Mouse (Mus musculus): Measurements from ENCODE around the gene Vezf1.

The Vezf1 gene

GRCm38 (mm10) chr11:88098021-88098729, 30.1 kb downstream of the Vezf1 start, which contains the start of gene Cuedc1:
Gene Cuedc1 (plus strand): TSS chr11:88098058.
- DNase-seq (ENCODE audit: low spot score in 2 of 2) = no peak

DNA sequence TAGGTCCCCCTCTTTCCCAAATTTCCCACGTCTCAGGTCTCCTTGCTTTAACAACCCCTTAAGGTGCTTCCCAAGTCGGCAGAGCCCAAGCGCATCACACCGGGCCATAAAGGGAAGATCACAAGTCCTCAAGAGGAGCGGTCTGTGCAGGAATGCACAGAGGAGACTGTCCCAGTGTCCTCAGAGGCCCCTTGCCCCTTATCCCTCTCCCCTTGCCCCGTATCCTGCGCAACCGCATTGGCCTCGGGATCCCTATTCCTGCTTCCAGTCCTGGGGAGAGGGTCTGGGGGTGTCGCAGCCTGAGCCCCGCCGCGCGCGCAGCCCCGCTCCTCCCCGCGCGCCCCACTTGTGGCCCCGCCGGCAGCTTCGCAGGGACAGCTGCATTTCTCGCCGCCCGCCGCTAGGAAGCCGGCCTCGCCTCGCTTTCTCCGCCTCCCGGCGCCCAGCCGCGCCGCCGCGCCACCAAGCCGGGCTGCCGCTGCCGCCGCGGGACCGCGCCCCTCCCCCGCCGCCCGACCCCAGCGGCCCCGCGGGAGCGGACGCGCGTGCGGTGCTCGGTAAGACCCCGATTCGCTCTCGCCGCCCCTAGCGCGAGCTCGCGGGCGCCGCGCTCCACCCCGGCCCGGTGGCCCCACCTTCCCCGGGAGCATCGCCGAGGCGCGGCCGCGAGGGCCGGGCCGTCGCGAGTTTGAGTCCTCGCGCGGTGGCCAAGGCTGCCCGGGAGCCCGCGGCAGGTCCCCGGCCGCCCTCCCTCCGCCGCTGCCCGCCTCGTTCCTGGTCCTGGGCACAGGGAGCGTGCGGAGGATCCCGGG, 30.9 kb downstream of the Vezf1 start:
- DNase-seq (ENCODE audit: low spot score in 2 of 2) = peak; percentile 61 to 78

- peak; percentile 27 to 41 for DNase-seq (ENCODE audit: low spot score in 2 of 2)
These were observed 31.5 kb downstream of the Vezf1 start for GRCm38 (mm10) chr11:88099599-88100023.

GRCm38 (mm10) chr11:88100170-88100569, 32.1 kb downstream of the Vezf1 start:
- DNase-seq (ENCODE audit: low spot score in 2 of 2) = no peak

DNA sequence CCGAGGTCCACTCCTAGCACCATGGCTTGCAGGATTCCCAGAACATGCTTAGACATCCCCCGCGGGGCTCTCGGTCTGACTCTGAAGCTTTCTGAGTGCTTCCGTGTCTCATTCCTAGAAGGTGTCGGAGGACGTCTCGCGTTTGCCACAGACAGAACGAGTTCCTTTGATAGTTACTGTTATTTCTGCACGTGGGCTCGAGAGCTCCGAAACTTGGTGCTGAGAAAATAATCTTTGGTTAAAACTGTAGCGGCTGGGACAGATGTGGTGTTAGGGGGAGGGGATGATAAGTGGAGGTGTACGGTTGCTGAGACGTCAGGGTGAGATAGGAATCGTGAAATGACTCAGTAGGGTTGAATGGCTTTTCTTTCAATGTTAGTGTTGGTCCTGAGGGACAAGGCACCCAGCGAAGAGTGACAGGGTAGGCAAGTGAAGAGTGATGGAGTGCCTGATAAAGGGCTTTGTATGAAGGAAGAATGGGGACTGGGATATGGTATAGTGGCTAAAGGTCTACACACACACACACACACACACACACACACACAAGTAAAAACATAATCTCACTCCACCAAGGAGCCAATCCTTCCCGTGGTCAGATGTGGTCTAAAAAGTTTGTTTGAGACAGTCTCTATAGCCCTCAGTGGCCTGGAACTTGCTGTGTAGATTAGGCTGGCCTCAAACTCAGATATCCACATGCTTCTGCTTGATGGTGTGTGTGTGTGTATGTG, 35.3 kb downstream of the Vezf1 start:
- DNase-seq (ENCODE audit: low spot score in 2 of 2) = no peak

DNA sequence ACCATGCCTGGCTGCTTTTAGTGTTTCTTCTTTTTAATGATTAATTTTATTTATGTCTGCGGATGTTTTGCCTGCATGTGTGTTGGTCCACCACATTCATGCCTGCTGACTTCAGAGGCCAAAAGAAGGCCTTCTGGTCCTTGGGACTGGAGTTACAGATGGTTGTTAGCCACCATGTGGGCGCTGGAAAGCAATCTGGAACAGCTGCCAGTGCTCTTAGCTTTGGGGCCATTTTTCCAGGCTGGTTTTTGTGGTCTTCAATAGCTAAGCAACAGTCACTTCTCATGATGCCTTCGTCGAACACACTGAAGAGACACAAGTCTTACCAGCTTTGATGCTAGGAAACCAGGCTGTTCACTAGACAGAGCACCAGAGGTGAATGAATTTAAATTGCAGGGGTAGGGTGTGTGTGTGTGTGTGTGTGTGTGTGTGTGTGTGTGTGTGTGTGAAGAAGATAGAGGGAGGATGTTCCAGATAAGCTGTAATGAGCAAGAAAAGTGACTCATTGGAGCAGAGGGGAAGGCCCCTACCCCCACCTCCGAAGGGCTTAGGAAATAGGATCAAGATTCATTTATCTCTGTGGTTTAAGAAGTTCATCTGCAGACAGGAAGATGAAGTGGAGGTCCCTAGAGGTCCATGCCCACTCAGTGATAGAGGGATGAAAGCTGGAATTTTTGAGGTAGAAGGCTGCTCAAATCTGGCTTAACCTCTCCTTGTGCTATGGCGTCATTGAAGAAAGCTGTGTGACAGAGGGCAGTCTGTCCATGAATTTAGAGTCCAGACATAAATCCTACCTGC, 37.6 kb downstream of the Vezf1 start:
- DNase-seq (ENCODE audit: low spot score in 2 of 2) = no peak

DNA sequence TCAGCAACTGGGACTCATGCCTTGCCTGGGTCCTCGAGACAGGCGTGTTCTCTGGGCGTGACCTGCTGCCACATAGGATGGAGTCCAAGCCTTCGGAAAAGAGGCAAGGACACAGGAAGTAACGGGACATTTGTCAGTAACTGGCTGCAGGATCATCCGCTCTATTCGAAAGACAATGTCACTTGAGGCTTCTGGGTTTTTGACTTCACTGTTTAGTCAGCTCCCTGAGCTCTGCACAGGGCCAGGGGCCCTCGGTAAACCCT, 38.1 kb downstream of the Vezf1 start:
- DNase-seq (ENCODE audit: low spot score in 2 of 2) = no peak

GRCm38 (mm10) chr11:88107365-88107764, 39.3 kb downstream of the Vezf1 start:
- no peak for DNase-seq (ENCODE audit: low spot score in 2 of 2)

DNA sequence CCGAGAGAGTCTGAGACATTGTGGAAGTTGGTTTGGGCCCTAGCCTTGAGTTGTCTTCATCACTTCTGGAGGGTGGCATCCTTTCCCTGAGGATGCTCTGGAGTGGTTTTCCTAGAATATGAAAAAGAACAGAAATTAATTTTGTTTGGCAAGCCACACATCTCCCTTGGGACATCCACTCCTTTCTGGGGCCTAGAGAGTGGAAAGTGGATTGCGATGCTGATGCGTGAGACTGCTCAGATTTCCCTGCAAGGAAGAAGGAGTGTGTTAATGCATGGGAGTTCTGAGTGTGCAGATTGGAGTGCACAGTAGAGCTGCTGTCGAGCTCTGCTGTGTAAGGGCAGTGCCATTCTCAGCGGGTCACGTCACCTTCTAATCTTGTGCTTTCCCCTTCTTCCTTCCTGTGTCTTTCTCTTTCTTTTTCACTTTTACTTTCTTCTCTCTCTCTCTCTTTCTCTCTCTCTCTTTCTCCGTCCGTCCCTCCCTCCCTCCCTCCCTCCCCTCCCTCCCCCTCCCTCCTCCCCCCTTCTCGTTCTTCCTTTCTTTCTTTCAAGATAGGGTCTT, 42.0 kb downstream of the Vezf1 start:
- no peak for DNase-seq (ENCODE audit: low spot score in 2 of 2)

DNA sequence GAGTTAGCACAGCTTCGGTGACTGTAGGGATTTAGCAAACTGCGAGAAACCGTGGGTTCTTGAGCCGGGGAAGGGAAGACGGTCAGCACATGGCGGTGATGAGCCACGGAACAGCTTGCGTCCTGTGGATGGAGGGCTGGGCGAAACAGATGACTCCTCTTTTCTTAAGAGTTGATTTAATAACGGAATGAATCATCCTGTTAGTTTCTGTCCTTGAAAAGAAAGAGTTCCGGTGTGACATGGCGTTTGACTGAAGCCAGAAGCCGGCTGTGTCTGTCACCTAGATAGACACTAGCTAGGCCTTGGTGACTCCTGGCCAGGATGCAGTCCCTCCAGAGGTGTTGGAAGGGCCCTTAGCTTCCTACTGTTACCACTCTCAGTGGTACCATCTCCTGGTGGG, 44.0 kb downstream of the Vezf1 start:
- no peak for DNase-seq (ENCODE audit: low spot score in 2 of 2)

DNA sequence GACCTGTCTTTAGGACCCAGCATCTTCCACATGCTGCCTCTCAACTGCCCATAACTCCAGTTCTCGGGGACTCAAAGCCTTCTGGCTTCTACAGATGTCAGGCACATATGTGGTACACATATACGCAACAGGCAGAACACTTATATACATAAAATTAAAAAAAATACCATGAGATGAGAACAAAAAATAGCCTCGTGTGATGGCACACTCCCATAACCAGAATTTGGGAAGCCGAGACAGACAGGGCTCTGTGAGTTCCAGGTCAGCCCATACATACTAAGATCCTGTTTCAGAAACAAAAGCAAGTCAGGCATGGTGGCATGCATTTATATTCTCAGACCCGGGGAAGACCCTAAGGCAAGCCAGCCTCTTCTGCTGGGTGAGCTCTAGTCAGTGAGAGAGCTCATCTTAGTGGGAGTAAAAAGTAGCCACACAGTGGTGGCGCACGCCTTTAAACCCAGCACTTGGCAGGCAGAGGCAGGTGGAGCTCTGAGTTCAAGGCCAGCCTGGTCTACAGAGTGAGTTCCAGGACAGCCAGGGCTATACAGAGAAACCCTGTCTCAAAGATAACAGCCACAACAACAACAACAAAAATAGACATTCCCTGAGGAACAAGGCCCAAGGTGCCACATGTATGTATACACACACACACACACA, 44.7 kb downstream of the Vezf1 start:
- DNase-seq (ENCODE audit: low spot score in 2 of 2) = no peak

- no peak for DNase-seq (ENCODE audit: low spot score in 2 of 2)
These were observed 45.6 kb downstream of the Vezf1 start for GRCm38 (mm10) chr11:88113543-88114271.

DNA sequence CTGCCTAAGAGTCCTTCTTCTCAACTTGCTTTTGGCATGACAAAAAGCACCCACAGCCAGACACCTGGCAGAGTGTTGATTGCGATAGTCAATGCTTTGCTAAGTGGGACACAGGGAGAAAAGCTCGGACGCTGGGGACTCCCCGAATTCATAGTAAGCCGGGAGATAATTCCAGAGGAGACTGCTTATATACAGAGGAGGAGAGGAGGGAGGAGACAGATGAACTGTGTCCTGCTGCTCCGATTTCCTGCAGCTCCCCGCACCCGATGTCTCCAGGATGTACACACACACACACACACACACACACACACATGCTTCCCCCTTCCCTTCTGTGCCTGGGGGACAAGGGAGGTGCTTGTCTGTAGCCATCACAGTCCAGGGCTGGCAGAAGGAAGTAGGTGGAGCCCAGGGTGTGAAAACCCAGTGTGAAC, 46.8 kb downstream of the Vezf1 start:
- DNase-seq (ENCODE audit: low spot score in 2 of 2) = peak; percentile 7 to 22

- no peak for DNase-seq (ENCODE audit: low spot score in 2 of 2)
These were observed 48.5 kb downstream of the Vezf1 start for GRCm38 (mm10) chr11:88116568-88116967.

DNA sequence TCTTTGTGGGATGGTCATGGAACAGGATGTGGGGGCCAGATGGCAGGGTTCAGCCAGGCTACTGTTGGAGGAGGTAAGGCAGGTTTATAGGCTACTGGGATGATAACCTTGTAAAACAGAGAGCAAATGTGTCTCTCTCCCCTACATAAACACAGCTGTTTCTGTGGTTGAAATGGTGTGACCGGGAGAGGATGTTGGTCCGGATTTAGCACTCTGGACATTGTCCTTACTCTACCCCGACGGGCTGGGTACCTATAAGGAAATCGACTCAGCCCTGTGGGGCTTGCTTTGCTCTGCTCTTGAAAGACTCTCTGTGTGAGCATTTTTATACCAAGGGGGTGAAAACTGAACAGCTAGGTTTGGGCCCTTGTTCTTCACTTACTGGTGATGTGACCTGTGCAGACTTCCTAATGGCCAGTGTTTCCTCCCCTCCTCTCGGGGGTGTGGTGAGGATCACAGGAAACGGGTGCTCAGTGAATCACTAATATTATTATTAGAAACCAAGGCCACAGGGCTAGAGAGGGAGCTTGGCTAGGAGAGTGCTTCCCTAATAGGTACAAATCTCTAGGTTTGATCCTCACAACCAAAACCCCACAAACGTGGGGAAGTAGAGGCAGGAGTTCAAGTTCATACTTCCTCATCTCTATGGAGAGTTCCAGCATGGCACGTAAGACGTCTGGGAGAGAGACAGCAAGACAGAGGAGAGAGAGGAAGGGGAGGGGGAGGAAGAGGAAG, 49.4 kb downstream of the Vezf1 start:
- DNase-seq (ENCODE audit: low spot score in 2 of 2) = no peak

GRCm38 (mm10) chr11:88118091-88118440, 50.0 kb downstream of the Vezf1 start:
- no peak for DNase-seq (ENCODE audit: low spot score in 2 of 2)

- no peak for DNase-seq (ENCODE audit: low spot score in 2 of 2)
These were observed 51.0 kb downstream of the Vezf1 start for GRCm38 (mm10) chr11:88118817-88119642.

DNA sequence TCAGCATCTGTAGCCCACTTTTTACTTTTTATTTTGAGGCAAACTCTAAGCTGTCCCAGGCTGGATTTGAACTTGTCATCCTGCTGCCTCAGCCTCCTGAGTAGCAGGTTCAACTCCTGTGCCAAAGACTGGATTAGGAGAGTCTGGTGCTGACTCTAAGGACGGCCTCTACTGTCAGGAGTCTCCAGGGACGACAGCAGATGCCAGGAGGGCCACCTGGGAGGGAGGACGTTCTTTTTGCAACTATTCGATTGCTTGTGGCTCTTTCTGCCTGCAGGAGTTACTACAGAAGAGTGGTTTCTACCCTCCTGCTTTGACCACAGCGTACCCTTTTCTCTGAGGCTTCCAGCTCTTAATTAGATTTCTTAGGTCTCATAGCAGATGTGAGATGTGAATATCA, 54.5 kb downstream of the Vezf1 start:
- no peak for DNase-seq (ENCODE audit: low spot score in 2 of 2)

GRCm38 (mm10) chr11:88123021-88123420, 54.9 kb downstream of the Vezf1 start:
- DNase-seq (ENCODE audit: low spot score in 2 of 2) = no peak
